Mouse (Mus musculus) limb, embryonic 10.5 days (tissue): ENCODE measurements at regions not wholly inside any gene's neighbourhood (a gene's known extent, or its start where the extent isn't known, plus 50 kb on each side); places are given as distances from the start of the nearest gene placed in this dataset.

Source experiments
- DNase-seq: peaks from one replicate; pipeline ENCODE4 v3.0.0-alpha.2; 2017; ENCODE audit warnings: low spot score
- H3K27ac ChIP-seq: fragments of 300-500 bp; sonication (generic); 2 replicates; pipeline ENCODE4 v1.5.1; 2016; ENCODE audit warnings: mild to moderate bottlenecking
- H3K27me3 ChIP-seq: fragments of 300-500 bp; sonication (generic); 2 replicates; pipeline ENCODE4 v1.6.1; 2016; ENCODE audit warnings: low read depth, mild to moderate bottlenecking; ENCODE audit not compliant: poor library complexity, severe bottlenecking
- H3K36me3 ChIP-seq: fragments of 300-500 bp; sonication (generic); 2 replicates; pipeline ENCODE4 v1.6.1; 2016; ENCODE audit warnings: mild to moderate bottlenecking, moderate library complexity
- H3K4me1 ChIP-seq: fragments of 300-500 bp; sonication (generic); 2 replicates; pipeline ENCODE4 v1.6.1; 2016
- H3K4me3 ChIP-seq: fragments of 300-500 bp; sonication (generic); 2 replicates; pipeline ENCODE4 v1.5.1; 2016; ENCODE audit warnings: mild to moderate bottlenecking, moderate library complexity
- H3K9me3 ChIP-seq: fragments of 300-500 bp; sonication (generic); replicated peaks from 2 replicates; pipeline ENCODE4 v1.6.1; 2016; ENCODE audit warnings: mild to moderate bottlenecking
- WGBS: fragments of 180-500 bp; shearing (Covaris S2); methylation state at CpG from one replicate; pipeline ENCODE4 v1.1.7; 2016; 5-methylcytosine and 5-hydroxymethylcytosine counted together

DNA sequence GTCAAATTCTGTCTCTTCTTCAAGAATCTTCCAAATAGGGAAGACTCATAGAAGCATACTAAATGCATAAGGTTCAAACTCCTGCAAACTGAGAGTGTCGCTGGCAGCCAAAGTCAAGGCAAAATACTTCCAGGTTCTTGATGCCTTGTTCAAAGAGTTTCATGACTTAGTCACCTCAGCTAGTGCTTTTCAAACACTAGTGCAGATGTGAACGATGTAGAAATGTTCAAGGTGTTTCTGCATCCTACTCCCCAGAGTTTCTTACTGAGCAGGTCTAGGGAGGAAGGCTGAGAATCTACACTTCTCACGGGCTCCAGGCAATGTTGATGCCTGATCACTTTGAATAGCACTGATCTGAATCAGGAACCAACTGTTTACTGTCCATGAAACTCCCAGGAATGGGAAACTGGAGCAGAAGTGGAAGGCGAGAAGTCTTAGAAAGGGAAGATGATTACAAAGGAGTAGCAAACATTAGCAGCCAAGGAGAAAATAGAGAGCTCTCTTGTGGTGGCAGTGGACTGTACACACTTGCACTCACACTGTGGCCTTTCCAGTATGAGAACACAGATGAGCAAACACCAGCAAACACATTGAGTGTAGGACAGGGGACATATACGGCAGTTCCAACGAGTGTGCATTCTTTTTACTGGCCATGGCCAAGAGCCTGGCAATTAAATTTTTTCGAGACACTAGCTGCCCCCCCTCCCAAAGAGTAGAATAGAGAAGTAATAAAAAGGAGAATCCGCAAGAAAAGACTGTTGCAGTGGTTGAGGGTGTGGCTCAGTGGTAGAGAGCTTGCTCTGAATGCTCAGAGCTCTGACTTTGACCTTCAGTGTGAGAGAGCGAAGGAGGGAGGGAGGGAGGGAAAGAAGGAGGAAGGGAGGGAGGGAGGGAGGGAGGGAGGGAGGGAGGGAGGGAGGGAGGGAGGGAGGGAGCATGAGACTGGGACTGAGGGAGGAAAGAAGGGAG is 247.4 kb upstream of the Fn1 start:
- Histone ChIP-seq H3K4me1 (peaks cover 52% of the 10 kb centered on the region), H3K4me3 (no peak overlapping the region), H3K27me3 (no peaks in the 10 kb centered on the region), H3K36me3 (no peaks in the 10 kb centered on the region), H3K9me3 (no peaks in the 10 kb centered on the region), H3K27ac (no peak overlapping the region; the same call in 1 of the 2 replicates)
- DNase-seq: no peak
- WGBS: 87% methylated on average over 9 of the region's 9 CpGs

DNA sequence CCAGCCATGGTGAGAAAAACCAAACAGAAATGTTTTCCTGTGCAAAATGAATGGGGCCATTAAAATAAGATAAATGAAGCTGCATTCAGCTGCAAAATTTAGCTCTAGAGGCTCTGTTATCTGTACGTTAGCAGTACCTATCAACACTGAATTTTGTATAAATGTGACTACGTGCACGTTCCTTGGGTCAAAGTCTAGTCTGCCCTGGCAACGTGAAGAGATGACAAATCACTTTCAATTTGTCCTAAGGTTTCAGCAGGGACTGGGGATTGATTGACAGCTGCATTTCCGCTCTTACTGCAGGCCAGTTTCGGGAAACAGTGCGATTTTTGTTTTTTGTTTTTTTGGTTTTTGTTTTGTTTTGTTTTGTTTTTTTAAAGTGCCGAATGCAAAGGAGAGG is 246.1 kb upstream of the Fn1 start:
- DNase-seq: no peak
- Histone ChIP-seq H3K36me3 (no peaks in the 10 kb centered on the region), H3K4me1 (peaks cover 65% of the 10 kb centered on the region), H3K9me3 (no peaks in the 10 kb centered on the region), H3K4me3 (no peak overlapping the region), H3K27me3 (no peaks in the 10 kb centered on the region), H3K27ac (no peak overlapping the region)
- WGBS: 78% methylated on average over 8 of the region's 8 CpGs

DNA sequence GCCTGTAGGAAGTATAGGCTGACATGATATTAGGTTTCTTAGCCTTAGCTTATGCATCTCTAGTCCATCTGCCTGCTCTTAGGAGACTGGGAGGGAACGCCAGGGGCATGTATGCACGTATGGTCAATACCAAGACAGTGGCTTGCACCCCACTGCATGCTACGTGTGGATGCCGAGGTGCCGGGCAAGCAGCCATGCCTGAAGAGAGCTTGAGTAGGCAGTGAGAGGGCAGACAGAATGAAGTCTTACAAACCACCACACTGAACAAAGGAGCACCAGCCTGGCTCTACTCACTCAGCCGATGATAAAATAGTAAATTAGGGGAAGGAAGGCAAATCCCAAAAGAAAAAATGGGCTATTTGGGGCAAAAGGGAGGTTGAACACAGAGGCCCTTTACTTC is 245.2 kb upstream of the Fn1 start:
- peaks cover 74% of the 10 kb centered on the region for H3K4me1 ChIP-seq
- peak overlapping the region; percentile 67; the same call in 1 of the 2 replicates for H3K27ac ChIP-seq
- DNase-seq: no peak
- H3K36me3 ChIP-seq: no peaks in the 10 kb centered on the region
- WGBS: 96% methylated on average over 6 of the region's 6 CpGs
- H3K27me3 ChIP-seq: no peaks in the 10 kb centered on the region
- H3K4me3 ChIP-seq: no peak overlapping the region
- no peaks in the 10 kb centered on the region for H3K9me3 ChIP-seq

DNA sequence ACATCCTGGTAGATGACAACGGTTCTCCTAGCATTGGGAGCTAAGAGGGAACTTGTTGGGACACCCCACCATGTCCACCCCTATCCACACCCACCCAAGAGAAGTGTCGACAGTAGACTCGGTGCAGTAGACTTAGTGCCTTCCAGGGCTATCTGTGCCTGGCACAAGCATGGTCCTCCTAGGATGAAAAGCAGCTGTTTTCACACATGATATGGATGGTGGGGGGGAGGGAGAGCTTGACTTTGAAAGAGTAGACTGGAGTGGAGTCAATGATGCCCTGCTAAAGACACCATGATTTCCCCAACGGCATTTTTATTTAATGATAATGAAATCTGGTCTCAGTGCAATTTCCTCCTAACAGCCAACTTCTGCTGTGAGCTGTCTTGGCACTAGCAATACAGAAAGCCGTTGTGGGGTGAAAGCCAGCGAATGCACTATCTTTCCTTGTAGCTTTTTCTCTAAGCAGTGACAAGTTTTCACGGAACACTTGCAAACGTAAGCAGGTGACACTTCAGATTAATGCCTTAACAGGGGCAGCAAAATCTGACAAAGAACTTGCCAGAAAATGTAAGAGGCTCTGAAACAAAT is 244.6 kb upstream of the Fn1 start:
- peak overlapping the region; percentile 67; the same call in 1 of the 2 replicates for H3K27ac ChIP-seq
- no peak overlapping the region for H3K4me3 ChIP-seq
- H3K4me1 ChIP-seq: peaks cover 80% of the 10 kb centered on the region
- 79% methylated on average over 8 of the region's 8 CpGs for WGBS
- H3K27me3 ChIP-seq: no peaks in the 10 kb centered on the region
- no peak for DNase-seq
- H3K36me3 ChIP-seq: no peaks in the 10 kb centered on the region
- no peaks in the 10 kb centered on the region for H3K9me3 ChIP-seq

DNA sequence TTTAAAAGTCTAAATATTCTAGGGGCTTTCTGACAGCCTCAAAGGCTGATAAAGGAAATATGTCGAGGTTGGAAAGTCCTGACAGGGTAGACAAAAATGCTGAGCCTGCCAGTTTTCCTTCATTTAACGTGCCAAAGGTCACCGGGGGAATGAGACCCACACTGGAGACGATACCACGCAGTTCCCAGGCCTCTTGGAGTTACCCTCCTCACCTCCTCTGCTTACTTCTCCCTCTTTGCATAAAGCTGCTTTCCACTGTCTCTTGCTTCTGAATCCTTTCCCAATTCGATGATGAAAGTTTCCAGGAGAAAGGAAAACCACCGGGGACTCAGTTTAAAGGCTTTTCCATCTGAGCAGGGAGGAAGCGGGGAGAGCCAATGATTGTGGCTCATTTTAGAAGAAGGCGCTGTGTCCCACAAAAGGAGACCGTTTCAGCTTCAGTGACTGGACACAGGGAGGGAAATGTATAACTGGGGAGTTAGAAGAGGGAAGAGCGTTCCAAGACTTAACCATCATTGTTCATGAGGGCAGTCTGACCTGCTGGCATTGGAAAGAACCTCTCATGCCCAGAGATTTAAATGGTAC is 243.2 kb upstream of the Fn1 start:
- H3K9me3 ChIP-seq: no peaks in the 10 kb centered on the region
- H3K4me1 ChIP-seq: peaks cover 84% of the 10 kb centered on the region
- H3K4me3 ChIP-seq: no peak overlapping the region
- no peaks in the 10 kb centered on the region for H3K27me3 ChIP-seq
- no peak for DNase-seq
- WGBS: 71% methylated on average over 11 of the region's 11 CpGs
- H3K27ac ChIP-seq: peak overlapping the region; percentile 67
- no peaks in the 10 kb centered on the region for H3K36me3 ChIP-seq

DNA sequence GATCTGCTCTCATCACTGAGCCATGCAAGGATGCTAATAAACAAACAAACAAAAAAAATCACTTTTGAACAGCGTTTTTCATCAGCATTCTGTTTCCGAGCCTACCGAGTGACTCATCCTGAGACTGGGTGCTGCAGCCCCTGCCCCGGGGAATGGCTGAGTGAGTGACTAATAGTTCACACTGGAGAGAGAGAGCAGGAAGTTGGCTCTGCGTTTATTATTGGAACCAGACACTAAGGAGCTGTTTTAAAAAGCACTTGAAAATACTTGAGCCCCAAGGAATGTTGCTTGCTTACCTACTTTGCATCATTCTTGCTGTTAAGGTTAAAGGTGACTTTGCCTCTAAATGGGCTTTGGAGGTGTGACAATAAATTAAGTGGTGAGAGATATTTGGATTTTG is 240.6 kb upstream of the Fn1 start:
- Histone ChIP-seq H3K9me3 (no peaks in the 10 kb centered on the region), H3K27ac (peak overlapping the region; percentile 73), H3K36me3 (no peaks in the 10 kb centered on the region), H3K4me1 (peaks cover 61% of the 10 kb centered on the region), H3K27me3 (no peaks in the 10 kb centered on the region), H3K4me3 (no peak overlapping the region)
- 27% methylated on average over 5 of the region's 5 CpGs for WGBS
- no peak for DNase-seq

DNA sequence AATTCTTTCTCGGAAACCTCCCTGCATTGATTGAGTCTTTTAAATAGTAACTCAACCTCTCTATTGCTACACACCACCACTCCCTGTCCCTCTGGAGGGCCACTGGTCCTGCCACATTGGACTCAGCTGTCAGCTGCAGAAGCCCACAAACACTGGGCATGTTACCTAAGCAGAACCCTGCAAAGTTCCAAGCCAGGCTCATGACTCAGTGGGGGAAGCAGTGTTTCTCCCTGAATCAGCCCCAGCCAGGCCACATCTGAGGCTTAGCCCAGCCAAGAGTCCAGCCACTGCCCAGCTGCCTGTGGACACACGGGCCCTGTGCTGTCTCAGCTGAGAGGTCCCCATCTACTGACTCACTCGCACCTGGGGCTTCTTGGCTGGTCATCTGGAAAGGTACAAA is 234.8 kb upstream of the Fn1 start:
- DNase-seq: no peak
- Histone ChIP-seq H3K27ac (peak overlapping the region; percentile 28; the same call in 1 of the 2 replicates), H3K9me3 (no peaks in the 10 kb centered on the region), H3K4me1 (peaks cover 15% of the 10 kb centered on the region), H3K36me3 (no peaks in the 10 kb centered on the region), H3K27me3 (no peaks in the 10 kb centered on the region), H3K4me3 (no peak overlapping the region)
- 86% methylated on average over 3 of the region's 3 CpGs for WGBS

DNA sequence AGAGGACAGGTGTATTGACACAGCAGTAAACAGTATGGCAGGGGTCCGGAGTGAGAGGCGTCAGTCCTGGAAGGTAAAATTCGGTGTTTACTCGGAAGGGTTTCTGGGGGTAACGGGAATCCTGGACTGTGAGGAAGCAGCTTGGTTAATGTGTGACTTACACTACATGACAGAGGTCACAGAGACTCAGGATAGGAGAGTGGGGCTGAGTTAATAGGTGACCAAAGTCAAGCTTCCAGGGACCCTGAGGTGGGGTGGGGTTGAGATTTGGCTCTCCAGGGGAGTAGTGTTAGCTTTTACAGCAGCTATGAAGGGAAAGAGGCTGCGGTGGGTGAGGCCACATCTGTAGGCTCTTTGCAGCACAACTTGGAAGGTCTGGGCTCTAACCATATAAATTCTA is 233.9 kb upstream of the Fn1 start:
- H3K4me1 ChIP-seq: peaks cover 11% of the 10 kb centered on the region
- H3K36me3 ChIP-seq: no peaks in the 10 kb centered on the region
- no peaks in the 10 kb centered on the region for H3K9me3 ChIP-seq
- H3K4me3 ChIP-seq: no peak overlapping the region
- 0 out of 2 replicates have a peak overlapping the region, but pooled peaks have one; percentile 10 for H3K27ac ChIP-seq
- no peak for DNase-seq
- no peaks in the 10 kb centered on the region for H3K27me3 ChIP-seq
- 90% methylated on average over 6 of the region's 6 CpGs for WGBS

DNA sequence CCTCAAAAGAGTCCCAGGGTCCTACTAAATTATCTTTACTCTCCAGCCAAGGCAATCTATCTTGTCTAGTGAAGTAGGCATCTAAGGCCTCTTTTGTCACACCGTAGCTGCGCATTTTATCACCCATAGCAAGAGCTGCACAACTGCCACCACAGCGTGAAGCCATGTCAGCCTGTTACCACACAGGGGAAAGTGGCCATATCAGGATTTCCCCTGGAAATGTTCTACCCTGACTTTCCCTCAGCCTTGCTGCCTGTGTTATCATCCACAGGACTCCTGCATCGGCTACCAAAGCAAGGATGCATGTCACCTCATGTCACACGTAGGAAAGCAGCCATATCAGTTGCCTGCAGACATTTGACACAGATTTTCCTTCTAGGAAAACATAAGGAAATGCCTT is 233.2 kb upstream of the Fn1 start:
- Histone ChIP-seq H3K9me3 (no peaks in the 10 kb centered on the region), H3K27me3 (no peaks in the 10 kb centered on the region), H3K36me3 (no peaks in the 10 kb centered on the region), H3K27ac (peak overlapping the region; percentile 61; the same call in 1 of the 2 replicates), H3K4me1 (peaks cover 11% of the 10 kb centered on the region), H3K4me3 (no peak overlapping the region)
- no peak for DNase-seq
- 79% methylated on average over 5 of the region's 5 CpGs for WGBS

DNA sequence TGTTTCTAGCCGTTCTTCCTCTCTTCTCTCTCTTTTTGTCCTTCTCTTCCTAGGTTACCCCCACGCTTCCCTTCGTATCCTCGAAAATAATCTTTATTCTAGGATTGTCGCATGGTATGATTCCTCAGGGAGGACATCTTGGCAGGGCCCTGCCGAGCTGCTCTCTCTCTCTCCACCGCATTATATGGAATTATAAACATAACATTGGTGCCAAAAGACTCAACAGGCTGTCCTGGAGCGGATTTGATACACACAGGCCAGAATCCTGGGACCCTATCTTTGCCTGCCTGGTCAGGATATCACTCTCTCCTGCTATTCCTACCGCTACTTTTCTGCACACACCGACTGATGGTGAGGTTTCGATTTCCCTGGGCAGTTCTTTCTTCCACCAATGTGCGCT is 228.9 kb upstream of the Fn1 start:
- Histone ChIP-seq H3K9me3 (no peaks in the 10 kb centered on the region), H3K36me3 (no peaks in the 10 kb centered on the region), H3K4me1 (peaks cover 29% of the 10 kb centered on the region), H3K27me3 (no peaks in the 10 kb centered on the region), H3K4me3 (no peak overlapping the region), H3K27ac (no peak overlapping the region)
- WGBS: 95% methylated on average over 12 of the region's 12 CpGs
- DNase-seq: no peak

DNA sequence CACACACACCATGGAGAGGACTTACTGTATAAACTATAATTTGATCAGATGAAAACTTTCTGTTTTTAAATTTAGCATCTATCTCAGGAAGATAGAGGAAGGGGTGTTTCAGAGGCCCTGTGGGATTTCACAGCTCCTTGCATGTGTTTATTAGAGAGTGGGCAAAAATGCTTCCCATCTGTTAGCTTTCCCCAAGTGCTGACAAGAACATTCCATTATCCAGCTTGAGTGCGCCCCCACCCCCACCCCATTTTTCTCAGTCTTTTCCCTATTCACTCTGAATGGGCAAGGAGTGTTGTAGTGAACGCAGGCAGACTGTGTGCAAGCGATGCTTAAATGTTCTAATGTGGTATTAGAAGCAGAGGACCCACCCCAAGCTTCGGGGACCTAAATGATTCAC is 228.2 kb upstream of the Fn1 start:
- H3K4me3 ChIP-seq: no peak overlapping the region
- 91% methylated on average over 4 of the region's 4 CpGs for WGBS
- H3K9me3 ChIP-seq: no peaks in the 10 kb centered on the region
- no peak for DNase-seq
- H3K4me1 ChIP-seq: peaks cover 35% of the 10 kb centered on the region
- no peaks in the 10 kb centered on the region for H3K36me3 ChIP-seq
- no peak overlapping the region for H3K27ac ChIP-seq
- H3K27me3 ChIP-seq: no peaks in the 10 kb centered on the region

DNA sequence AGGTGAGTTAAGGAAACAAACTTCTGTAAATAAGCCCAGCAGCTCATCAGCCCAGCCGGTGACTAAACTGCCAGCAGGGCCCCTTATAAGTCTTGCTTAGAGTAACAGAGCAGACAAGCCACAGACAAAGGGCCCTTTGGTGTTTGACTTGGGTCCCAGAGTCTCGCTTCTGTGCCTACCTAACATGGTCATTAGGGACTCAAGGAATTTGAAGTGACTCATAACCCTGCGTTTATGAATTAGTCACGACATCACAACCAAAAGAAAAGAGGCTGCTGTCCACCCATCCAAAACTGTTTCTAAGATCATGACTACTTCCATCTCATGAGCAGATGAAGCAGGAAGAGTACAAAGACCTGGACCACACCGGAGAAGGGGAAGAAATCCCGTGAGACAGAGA is 227.5 kb upstream of the Fn1 start:
- H3K4me1 ChIP-seq: peaks cover 29% of the 10 kb centered on the region
- no peak for DNase-seq
- no peaks in the 10 kb centered on the region for H3K27me3 ChIP-seq
- H3K4me3 ChIP-seq: no peak overlapping the region
- no peaks in the 10 kb centered on the region for H3K9me3 ChIP-seq
- WGBS: 80% methylated on average over 6 of the region's 6 CpGs
- H3K27ac ChIP-seq: no peak overlapping the region
- no peaks in the 10 kb centered on the region for H3K36me3 ChIP-seq
